Mouse (Mus musculus): ENCODE data around the gene Uts2r. TPM values are rescaled to one million over a fixed set of nuclear protein-coding genes. Genes with fewer than 3 reads are reported as not detected.

Gene Uts2r
- polyA plus RNA-seq, 1 experiment: not detected

- peaks cover 1% of the 10 kb centered on the region; the same call in 1 of the 2 replicates for H3K4me1 ChIP-seq (ENCODE audit: control insufficient read depth, insufficient read depth, low read length)
- TF ChIP-seq CTCF (IDR thresholded peaks at IDR 0.05; ENCODE audit: low read depth, low read length) (no peak), POLR2A (IDR thresholded peaks at IDR 0.05; ENCODE audit: borderline replicate concordance, low read depth, low read length) (no peak)
- H3K27ac ChIP-seq (ENCODE audit: insufficient read depth, low read depth, low read length): no peak overlapping the region
- H3K4me3 ChIP-seq (ENCODE audit: insufficient read depth, low read length): no peak overlapping the region
These were observed 38.6 kb downstream of the Uts2r start for GRCm38 (mm10) chr11:121198622-121199021.

- TF ChIP-seq CTCF (IDR thresholded peaks at IDR 0.05; ENCODE audit: low read depth, low read length): no peak
- no peak for TF ChIP-seq POLR2A (IDR thresholded peaks at IDR 0.05; ENCODE audit: borderline replicate concordance, low read depth, low read length)
- Histone ChIP-seq H3K4me1 (ENCODE audit: control insufficient read depth, insufficient read depth, low read length) (peaks cover 3% of the 10 kb centered on the region; the same call in 1 of the 2 replicates), H3K27ac (ENCODE audit: insufficient read depth, low read depth, low read length) (no peak overlapping the region), H3K4me3 (ENCODE audit: insufficient read depth, low read length) (no peak overlapping the region)
These were observed 39.8 kb downstream of the Uts2r start for GRCm38 (mm10) chr11:121199851-121200250.

DNA sequence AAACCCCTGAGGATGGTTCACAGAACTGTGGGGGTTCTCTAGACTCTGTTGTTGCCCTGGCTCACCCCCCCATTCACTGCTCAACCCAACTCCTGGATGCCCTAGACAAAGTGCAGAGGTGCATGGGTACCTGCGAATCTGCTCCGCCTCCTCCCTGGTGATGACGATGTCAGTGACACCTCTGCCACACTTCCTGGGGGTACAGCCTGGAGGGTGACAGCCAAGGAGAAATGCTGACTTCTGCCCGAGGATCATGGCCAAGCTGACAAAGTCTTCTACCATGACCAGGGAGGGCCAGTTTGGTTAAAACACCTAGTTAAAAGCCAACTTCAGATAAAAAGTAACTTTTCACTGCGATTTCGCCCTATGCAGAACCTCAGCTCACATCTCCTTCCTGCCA, 40.7 kb downstream of the Uts2r start:
- Histone ChIP-seq H3K4me1 (ENCODE audit: control insufficient read depth, insufficient read depth, low read length) (peaks cover 5% of the 10 kb centered on the region; the same call in 1 of the 2 replicates), H3K27ac (ENCODE audit: insufficient read depth, low read depth, low read length) (no peak overlapping the region), H3K4me3 (ENCODE audit: insufficient read depth, low read length) (no peak overlapping the region)
- TF ChIP-seq CTCF (IDR thresholded peaks at IDR 0.05; ENCODE audit: low read depth, low read length): no peak
- no peak for TF ChIP-seq POLR2A (IDR thresholded peaks at IDR 0.05; ENCODE audit: borderline replicate concordance, low read depth, low read length)

GRCm38 (mm10) chr11:121201436-121202198, 41.5 kb downstream of the Uts2r start:
- TF ChIP-seq POLR2A (IDR thresholded peaks at IDR 0.05; ENCODE audit: borderline replicate concordance, low read depth, low read length) (no peak), CTCF (IDR thresholded peaks at IDR 0.05; ENCODE audit: low read depth, low read length) (no peak)
- Histone ChIP-seq H3K4me1 (ENCODE audit: control insufficient read depth, insufficient read depth, low read length) (peaks cover 5% of the 10 kb centered on the region; the same call in 1 of the 2 replicates), H3K27ac (ENCODE audit: insufficient read depth, low read depth, low read length) (no peak overlapping the region), H3K4me3 (ENCODE audit: insufficient read depth, low read length) (no peak overlapping the region)

DNA sequence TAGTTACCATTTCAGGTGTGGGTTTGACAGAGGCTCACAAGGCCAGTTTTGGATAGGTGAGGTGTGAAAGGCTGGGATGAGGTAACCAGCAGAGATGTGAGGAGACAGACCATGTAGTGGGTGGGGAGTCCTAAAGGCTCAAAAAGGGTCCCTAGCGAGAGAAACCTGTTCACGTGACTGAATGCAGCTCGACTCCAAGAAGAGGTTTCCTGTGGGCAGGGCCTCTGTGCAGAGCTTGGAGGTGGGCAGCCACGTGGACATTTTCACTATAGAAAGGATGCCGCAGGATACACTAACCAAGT, 43.7 kb downstream of the Uts2r start:
- TF ChIP-seq CTCF (IDR thresholded peaks at IDR 0.05; ENCODE audit: low read depth, low read length) (no peak), POLR2A (IDR thresholded peaks at IDR 0.05; ENCODE audit: borderline replicate concordance, low read depth, low read length) (no peak)
- Histone ChIP-seq H3K4me3 (ENCODE audit: insufficient read depth, low read length) (peak overlapping the region; percentile 94), H3K27ac (ENCODE audit: insufficient read depth, low read depth, low read length) (no peak overlapping the region), H3K4me1 (ENCODE audit: control insufficient read depth, insufficient read depth, low read length) (peaks cover 5% of the 10 kb centered on the region; the same call in 1 of the 2 replicates)

GRCm38 (mm10) chr11:121204161-121205006, 44.3 kb downstream of the Uts2r start, which contains the start of the genes Hexdc and Ogfod3:
TSS of gene Hexdc (plus strand) at chr11:121204433.
TSS of gene Ogfod3 (minus strand) at chr11:121204711.
- H3K27ac ChIP-seq (ENCODE audit: insufficient read depth, low read depth, low read length): no peak within 1 kb of the TSS; the same call in 1 of the 2 replicates
- TF ChIP-seq CTCF (IDR thresholded peaks at IDR 0.05; ENCODE audit: low read depth, low read length) (no peak), POLR2A (IDR thresholded peaks at IDR 0.05; ENCODE audit: borderline replicate concordance, low read depth, low read length) (no peak)
- H3K4me3 ChIP-seq (ENCODE audit: insufficient read depth, low read length): peak within 1 kb of the TSS; percentile 94
- peaks cover 5% of the 10 kb centered on the region; the same call in 1 of the 2 replicates for H3K4me1 ChIP-seq (ENCODE audit: control insufficient read depth, insufficient read depth, low read length)

Other genes starting within 250 kb of the Uts2r start
- gene Ccdc57, start 227.4 kb upstream of the Uts2r start, polyA plus RNA-seq (2012; ENCODE audit: insufficient read depth, insufficient read length, missing spikeins): 3.0 and 4.1 TPM in 2 replicates
- gene Slc16a3, start 211.8 kb upstream of the Uts2r start, polyA plus RNA-seq (2012; ENCODE audit: insufficient read depth, insufficient read length, missing spikeins): 45.2 and 50.5 TPM in 2 replicates
- 80.3 and 87.4 TPM in 2 replicates for gene Csnk1d, start 168.9 kb upstream of the Uts2r start, polyA plus RNA-seq (2012; ENCODE audit: insufficient read depth, insufficient read length, missing spikeins)
- gene Cd7, start 120.9 kb upstream of the Uts2r start, polyA plus RNA-seq (2012; ENCODE audit: insufficient read depth, insufficient read length, missing spikeins): not detected in 2 replicates
- not detected in 2 replicates for gene Sectm1b, start 96.7 kb upstream of the Uts2r start, polyA plus RNA-seq (2012; ENCODE audit: insufficient read depth, insufficient read length, missing spikeins)
- 0.88 TPM in 1 of 2 replicates, not detected in the other for gene Sectm1a, start 79.1 kb upstream of the Uts2r start, polyA plus RNA-seq (2012; ENCODE audit: insufficient read depth, insufficient read length, missing spikeins)
- gene Tex19.2, start 41.6 kb upstream of the Uts2r start, polyA plus RNA-seq (2012; ENCODE audit: insufficient read depth, insufficient read length, missing spikeins): not detected in 2 replicates
- gene Tex19.1, start 14.1 kb upstream of the Uts2r start, polyA plus RNA-seq (2012; ENCODE audit: insufficient read depth, insufficient read length, missing spikeins): not detected in 2 replicates
- gene Hexdc, start 44.2 kb downstream of the Uts2r start, polyA plus RNA-seq (2012; ENCODE audit: insufficient read depth, insufficient read length, missing spikeins): 5.0 and 9.6 TPM in 2 replicates
- 12.7 and 17.1 TPM in 2 replicates for gene Ogfod3, start 44.4 kb downstream of the Uts2r start, polyA plus RNA-seq (2012; ENCODE audit: insufficient read depth, insufficient read length, missing spikeins)
- gene Cybc1, start 69.1 kb downstream of the Uts2r start, polyA plus RNA-seq (2012; ENCODE audit: insufficient read depth, insufficient read length, missing spikeins): 67.2 and 67.9 TPM in 2 replicates
- 19.4 and 20.8 TPM in 2 replicates for gene Narf, start 77.0 kb downstream of the Uts2r start, polyA plus RNA-seq (2012; ENCODE audit: insufficient read depth, insufficient read length, missing spikeins)
- gene Foxk2, start 99.7 kb downstream of the Uts2r start, polyA plus RNA-seq (2012; ENCODE audit: insufficient read depth, insufficient read length, missing spikeins): 12.8 and 15.5 TPM in 2 replicates
- 50.5 and 52.2 TPM in 2 replicates for gene Wdr45b, start 194.2 kb downstream of the Uts2r start, polyA plus RNA-seq (2012; ENCODE audit: insufficient read depth, insufficient read length, missing spikeins)
- gene Rab40b, start 228.0 kb downstream of the Uts2r start, polyA plus RNA-seq (2012; ENCODE audit: insufficient read depth, insufficient read length, missing spikeins): not detected in 2 replicates

All from bone marrow macrophage, adult 2 months (primary cell).